Mouse (Mus musculus): ENCODE measurements around the gene Mia2.

GRCm38 (mm10) chr12:59106491-59106890, 10.9 kb downstream of the Mia2 start:
- TF ChIP-seq CTCF (conservative IDR thresholded peaks at IDR 0.05; ENCODE audit: low read length) (no peak), NANOG (IDR thresholded peaks at IDR 0.05; ENCODE audit: borderline replicate concordance, low read length) (no peak), POU5F1 (IDR thresholded peaks at IDR 0.05; ENCODE audit: borderline replicate concordance, low read length) (no peak)
